Mouse (Mus musculus) limb, embryonic 14.5 days (tissue): ENCODE measurements around the gene Mchr1. TPM values are rescaled to one million over a fixed set of nuclear protein-coding genes. Genes with fewer than 3 reads are reported as not detected.
A peak's percentile ranks its signal among the peaks of the same experiment; 100 is the strongest.

ENCODE experiments used
- ATAC-seq: fragments of 200-750 bp; cut with Nextera tagmentation; 2 replicates; pipeline ENCODE4 v1.8.0; 2017; ENCODE audit warnings: low read depth, moderate number of reproducible peaks, moderate TSS enrichment; ENCODE audit not compliant: low FRiP score
- DNase-seq: peaks from one replicate; pipeline ENCODE4 v3.0.0-alpha.2; 2015; ENCODE audit warnings: low spot score
- H3K27ac ChIP-seq: fragments of 300-500 bp; sonication (generic); replicated peaks from 2 replicates; pipeline ENCODE4 v1.5.1; 2014; ENCODE audit warnings: low read depth, mild to moderate bottlenecking, low read length, moderate library complexity, mixed read lengths
- H3K27me3 ChIP-seq: fragments of 300-500 bp; sonication (generic); 2 replicates; pipeline ENCODE4 v1.6.1; 2014; ENCODE audit warnings: low read length, mixed read lengths; ENCODE audit not compliant: control insufficient read depth, insufficient read depth
- H3K36me3 ChIP-seq: fragments of 300-500 bp; sonication (generic); 2 replicates; pipeline ENCODE4 v1.6.1; 2014; ENCODE audit warnings: mild to moderate bottlenecking, low read length, moderate library complexity, mixed read lengths; ENCODE audit not compliant: control insufficient read depth, insufficient read depth
- H3K4me1 ChIP-seq: fragments of 300-500 bp; sonication (generic); 2 replicates; pipeline ENCODE4 v1.6.1; 2014; ENCODE audit warnings: antibody characterized with exemption, low read length, mixed read lengths; ENCODE audit not compliant: control insufficient read depth, insufficient read depth
- H3K4me2 ChIP-seq: fragments of 300-500 bp; sonication (generic); replicated peaks from 2 replicates; pipeline ENCODE4 v1.6.1; 2014; ENCODE audit warnings: low read depth, mild to moderate bottlenecking, low read length, moderate library complexity; ENCODE audit not compliant: severe bottlenecking
- H3K4me3 ChIP-seq: fragments of 300-500 bp; sonication (generic); replicated peaks from 2 replicates; pipeline ENCODE4 v1.5.1; 2014; ENCODE audit warnings: low read length
- H3K9ac ChIP-seq: fragments of 300-500 bp; sonication (generic); 2 replicates; pipeline ENCODE4 v1.6.1; 2014; ENCODE audit warnings: mild to moderate bottlenecking, low read depth, low read length, moderate library complexity; ENCODE audit not compliant: severe bottlenecking
- H3K9me3 ChIP-seq: fragments of 300-500 bp; sonication (generic); 2 replicates; pipeline ENCODE4 v1.6.1; 2016; ENCODE audit warnings: low read length; ENCODE audit not compliant: control insufficient read depth
- POLR2A ChIP-seq: fragments of 200-500 bp; IDR thresholded peaks from 2 replicates; pipeline ENCODE4 v1.8.0; 2012; ENCODE audit warnings: inconsistent platforms, mild to moderate bottlenecking, moderate library complexity, borderline replicate concordance; ENCODE audit not compliant: insufficient read depth, insufficient read length; ENCODE audit errors: extremely low read depth
- WGBS: fragments of 180-500 bp; shearing (Covaris S2); extraction: QIAGEN DNeasy Blood & Tissue Kit; methylation state at CpG from one replicate; pipeline ENCODE4 v1.1.7; 2014; 5-methylcytosine and 5-hydroxymethylcytosine counted together
- polyA plus RNA-seq, 2 experiments: library from polyadenylated mRNA; depleted of rRNA in 1 of 2; stranded (reverse) in 1 of 2; unstranded in 1 of 2; fragments of >200 nt; fragmentation: Nextera tagmentation in 1 of 2; extraction: Ambion mirVana in 1 of 2; gene quantifications; 2 replicates each; pipeline versions ENCODE4 v1.2.1 to v1.2.3; 2012 to 2014

Mchr1 gene
- polyA plus RNA-seq, 2 experiments: 1.2 to 1.7 TPM

DNA sequence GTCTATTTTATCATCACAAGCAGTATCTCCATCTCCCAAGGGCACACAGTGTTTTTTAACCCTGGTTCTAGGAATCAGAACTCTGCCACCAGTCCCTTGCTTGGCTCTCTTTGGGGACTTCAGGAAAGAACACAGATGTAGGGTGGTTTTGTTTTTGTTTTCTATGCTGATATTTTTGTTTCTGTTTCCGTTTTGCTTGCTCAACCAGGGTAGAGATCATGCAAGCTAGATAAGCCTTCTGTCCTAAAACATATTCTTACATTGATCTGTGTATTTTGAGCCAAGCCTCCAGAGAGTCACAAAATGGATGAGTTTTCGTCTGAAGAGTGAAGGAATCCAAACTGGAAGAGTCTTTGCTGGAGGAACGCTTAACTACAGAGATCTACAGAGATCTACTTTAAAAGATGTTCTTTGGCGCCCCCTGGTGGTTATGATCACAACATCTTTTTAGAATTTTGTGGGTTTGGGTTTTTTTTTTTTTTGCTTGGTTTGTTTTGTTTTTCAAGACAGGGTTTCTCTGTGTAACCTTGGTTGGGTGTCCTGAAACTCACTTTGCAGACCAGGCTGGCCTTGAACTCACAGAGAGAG, 35.8 kb upstream of the Mchr1 start:
- Histone ChIP-seq H3K4me3 (no peak overlapping the region), H3K4me1 (no peaks in the 10 kb centered on the region; the same call in 1 of the 2 replicates), H3K9ac (no peak overlapping the region), H3K4me2 (no peak overlapping the region), H3K36me3 (no peaks in the 10 kb centered on the region), H3K27ac (no peak overlapping the region), H3K27me3 (no peaks in the 10 kb centered on the region), H3K9me3 (no peaks in the 10 kb centered on the region)
- ATAC-seq: no peak
- WGBS: 28% methylated on average over 4 of the region's 4 CpGs
- TF ChIP-seq POLR2A: no peak
- DNase-seq: peak; percentile 90

GRCm38 (mm10) chr15:81202462-81202861, 32.8 kb upstream of the Mchr1 start:
- Histone ChIP-seq H3K4me2 (no peak overlapping the region), H3K4me3 (no peak overlapping the region), H3K27me3 (no peaks in the 10 kb centered on the region), H3K27ac (no peak overlapping the region), H3K4me1 (no peaks in the 10 kb centered on the region), H3K36me3 (no peaks in the 10 kb centered on the region), H3K9ac (no peak overlapping the region), H3K9me3 (no peaks in the 10 kb centered on the region)
- DNase-seq (no peak), ATAC-seq (no peak)
- 91% methylated on average over 5 of the region's 5 CpGs for whole genome bisulfite sequencing
- TF ChIP-seq POLR2A: no peak

DNA sequence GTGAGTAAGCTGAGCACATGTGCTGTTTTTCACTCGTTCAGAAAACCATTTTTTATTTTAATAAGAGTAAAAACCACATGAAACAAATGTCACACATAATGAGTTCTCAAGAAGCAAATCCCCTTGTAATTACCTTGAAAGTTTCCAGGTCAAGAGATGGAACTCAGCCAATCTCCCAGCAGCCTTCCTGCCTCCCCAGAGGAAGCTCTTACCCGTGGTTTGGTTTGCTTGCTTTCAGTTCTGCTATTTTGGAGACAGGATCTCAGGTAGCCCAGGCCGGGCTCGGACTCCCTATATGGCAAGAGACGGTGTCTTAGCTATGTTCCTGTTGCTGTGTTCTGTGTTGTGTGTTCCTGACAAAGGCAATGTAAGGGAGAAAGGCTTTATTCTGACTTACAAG, 24.8 kb upstream of the Mchr1 start:
- Histone ChIP-seq H3K4me1 (0 out of 2 replicates have a peak, but pooled peaks cover 5% of the 10 kb centered on the region), H3K9ac (no peak overlapping the region), H3K4me3 (no peak overlapping the region), H3K9me3 (no peaks in the 10 kb centered on the region), H3K27ac (no peak overlapping the region), H3K36me3 (no peaks in the 10 kb centered on the region), H3K27me3 (no peaks in the 10 kb centered on the region), H3K4me2 (no peak overlapping the region)
- 34% methylated on average over 5 of the region's 5 CpGs for WGBS
- TF ChIP-seq POLR2A: no peak
- DNase-seq (peak; percentile 51), ATAC-seq (no peak)

- Histone ChIP-seq H3K27me3 (no peaks in the 10 kb centered on the region), H3K4me2 (peak overlapping the region; percentile 20; the same call in 1 of the 2 replicates), H3K9ac (no peak overlapping the region), H3K4me3 (no peak overlapping the region), H3K27ac (no peak overlapping the region), H3K9me3 (no peaks in the 10 kb centered on the region), H3K36me3 (no peaks in the 10 kb centered on the region), H3K4me1 (0 out of 2 replicates have a peak, but pooled peaks cover 5% of the 10 kb centered on the region)
- no peak for TF ChIP-seq POLR2A
- DNase-seq (peak; percentile 48), ATAC-seq (peak; percentile 44; the same call in 1 of the 2 replicates)
- WGBS: 29% methylated on average over 15 of the region's 15 CpGs
Observed at GRCm38 (mm10) chr15:81212976-81213375, 22.3 kb upstream of the Mchr1 start.

DNA sequence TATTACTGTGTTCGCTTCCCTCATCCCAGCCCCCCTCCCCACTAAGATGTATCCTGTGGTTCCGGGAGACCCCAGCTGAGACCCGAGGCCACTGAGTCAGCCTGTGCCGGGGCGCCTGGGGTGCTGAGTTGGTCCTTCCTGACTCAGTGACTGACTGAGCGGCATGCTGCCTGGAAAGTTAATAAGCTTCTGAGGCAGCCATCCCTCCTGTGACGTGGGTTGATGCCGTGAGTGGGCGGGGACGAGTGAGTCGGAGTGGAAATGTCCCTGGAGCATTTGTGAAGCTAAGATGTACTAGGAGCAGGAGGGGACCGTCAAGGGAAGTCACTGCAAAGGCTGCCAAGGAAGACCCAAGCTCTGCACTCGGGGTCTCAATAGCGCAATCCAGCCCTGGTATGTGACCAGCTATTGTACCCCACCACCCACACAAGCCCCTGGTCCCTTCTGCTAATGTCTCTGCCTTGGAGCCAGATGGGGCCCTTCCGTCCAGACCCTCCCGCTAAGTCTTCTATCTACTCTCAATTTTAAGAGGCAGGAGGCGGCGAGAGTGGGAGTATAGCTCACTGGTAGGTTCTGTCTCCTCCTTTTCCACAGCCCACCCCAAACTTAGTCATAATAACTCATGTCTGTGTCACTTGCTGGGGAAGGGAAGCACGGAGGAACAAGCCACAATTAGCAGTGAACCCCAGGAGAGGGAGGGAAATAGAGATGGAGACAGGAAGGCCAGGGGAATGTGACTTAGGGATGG, 18.2 kb upstream of the Mchr1 start:
- WGBS: 82% methylated on average over 19 of the region's 19 CpGs
- no peak for TF ChIP-seq POLR2A
- Histone ChIP-seq H3K9me3 (no peaks in the 10 kb centered on the region), H3K4me1 (no peaks in the 10 kb centered on the region), H3K4me3 (no peak overlapping the region), H3K27ac (no peak overlapping the region), H3K27me3 (no peaks in the 10 kb centered on the region), H3K4me2 (no peak overlapping the region), H3K9ac (no peak overlapping the region), H3K36me3 (no peaks in the 10 kb centered on the region)
- DNase-seq: no peak
- no peak for ATAC-seq
